Mouse (Mus musculus) stomach, postnatal 0 days (tissue): ENCODE data around the gene Capn5.

Experiments used
- CTCF ChIP-seq: IDR thresholded peaks from 2 replicates; pipeline ENCODE4 v1.5.1; 2016; ENCODE audit warnings: antibody characterized with exemption, low read depth, mild to moderate bottlenecking, moderate library complexity
- EP300 ChIP-seq: optimal IDR thresholded peaks from 2 replicates; pipeline ENCODE3; 2016; ENCODE audit warnings: antibody characterized with exemption

DNA sequence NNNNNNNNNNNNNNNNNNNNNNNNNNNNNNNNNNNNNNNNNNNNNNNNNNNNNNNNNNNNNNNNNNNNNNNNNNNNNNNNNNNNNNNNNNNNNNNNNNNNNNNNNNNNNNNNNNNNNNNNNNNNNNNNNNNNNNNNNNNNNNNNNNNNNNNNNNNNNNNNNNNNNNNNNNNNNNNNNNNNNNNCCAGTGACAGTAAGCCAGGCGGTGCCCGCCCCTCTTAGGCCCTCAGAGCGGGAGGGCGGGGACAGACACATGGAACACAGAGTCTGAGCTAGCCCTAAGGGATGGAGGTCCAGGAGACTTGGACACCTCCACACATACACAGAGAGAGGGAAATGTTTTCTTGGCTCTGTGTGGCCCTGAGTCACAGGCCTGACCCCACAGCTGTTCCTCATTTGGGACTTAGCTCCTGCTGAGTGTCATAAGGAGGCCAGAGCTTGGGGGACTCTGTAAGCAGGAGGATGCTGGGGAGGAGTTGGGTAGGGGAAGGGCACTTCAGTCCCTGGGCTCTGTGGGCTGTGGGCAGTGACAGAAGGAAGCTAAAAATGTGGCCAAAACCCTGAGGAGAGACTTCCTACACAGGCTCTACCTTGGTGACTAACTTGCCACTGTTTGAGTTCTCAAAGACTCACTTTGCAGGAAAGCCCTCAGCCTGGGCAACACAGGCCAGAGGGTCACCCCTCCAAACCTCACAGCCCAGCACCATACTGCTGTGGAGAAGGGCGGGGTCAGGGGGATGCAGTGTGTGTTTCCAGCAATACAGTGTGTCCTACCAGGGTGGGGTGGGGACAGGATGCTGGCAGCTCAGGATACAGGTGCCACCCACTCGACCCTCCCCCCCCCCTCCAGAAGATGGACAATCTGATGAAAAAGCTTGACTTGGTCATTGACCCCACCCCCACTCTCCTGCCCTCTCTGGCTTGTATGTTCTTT, 6.7 kb downstream of the Capn5 start:
- TF ChIP-seq CTCF (no peak), EP300 (no peak)
